Mouse (Mus musculus): Measurements from ENCODE around the gene P2rx5.

DNA sequence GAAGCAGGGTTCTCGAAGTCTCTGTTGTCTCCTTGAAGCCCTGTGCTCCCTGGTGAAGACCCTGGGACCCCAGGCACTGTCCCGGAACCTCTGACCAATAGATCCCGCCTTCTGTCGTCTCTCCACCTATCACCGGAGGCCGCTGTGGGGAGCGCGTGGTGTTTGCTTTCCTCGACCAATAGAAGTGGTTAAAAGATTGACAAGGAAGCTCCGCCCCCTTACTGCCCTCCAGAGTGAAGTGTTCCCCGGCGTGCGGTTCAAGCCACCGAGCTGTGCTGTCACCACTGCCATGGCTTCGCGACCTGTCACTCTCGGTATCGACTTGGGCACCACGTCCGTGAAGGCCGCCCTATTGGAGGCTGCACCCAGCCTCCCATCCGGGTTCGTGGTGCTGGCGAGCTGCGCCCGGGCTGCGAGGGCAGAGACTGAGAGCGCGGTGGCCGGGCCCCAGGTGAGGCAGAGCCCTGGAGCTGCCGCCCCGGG, 39.0 kb downstream of the P2rx5 start, which contains the start of gene Shpk:
- no peak for TF ChIP-seq CTCF (IDR thresholded peaks at IDR 0.05; ENCODE audit: insufficient read depth, low read length)
- peak; percentile 66; the same call in 1 of the 2 replicates for TF ChIP-seq POLR2A (IDR thresholded peaks at IDR 0.05; ENCODE audit: borderline replicate concordance, extremely low read depth, low read depth, low read length)

Data from lung, adult 2 months (tissue).